Mouse (Mus musculus) kidney, adult 11 months (tissue): ENCODE results near the gene Tas2r121.
"Not testable (repeated sequence)": the region's sequence is repeated elsewhere in the genome, so short reads cannot be mapped to it uniquely, and the experiment has no call there.

Experiments
- DNase-seq: peaks from one replicate; pipeline ENCODE4 v3.0.0; 2022

The Tas2r121 gene

DNA sequence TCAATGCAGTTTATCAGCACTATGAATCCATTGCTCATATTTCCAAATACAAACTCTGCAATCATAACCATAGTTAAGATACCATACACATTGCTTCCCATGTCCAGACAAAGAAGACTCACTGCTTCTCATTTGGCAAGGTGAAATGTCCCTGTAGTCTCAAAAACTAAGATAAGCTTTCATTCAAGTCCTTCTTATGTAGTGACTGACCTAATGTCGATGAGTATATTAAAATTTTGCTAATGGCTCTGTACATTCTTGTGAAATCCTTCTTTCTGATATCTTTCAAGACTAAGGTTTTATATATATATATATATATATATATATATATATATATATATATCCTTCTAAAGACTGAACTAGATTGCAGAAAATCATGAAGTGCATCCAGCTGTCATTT is at the start of gene Tas2r121:
Gene Tas2r121, minus strand, starts transcription at position 101 of the 400 bp plus-strand sequence.
- DNase-seq: no peak

DNA sequence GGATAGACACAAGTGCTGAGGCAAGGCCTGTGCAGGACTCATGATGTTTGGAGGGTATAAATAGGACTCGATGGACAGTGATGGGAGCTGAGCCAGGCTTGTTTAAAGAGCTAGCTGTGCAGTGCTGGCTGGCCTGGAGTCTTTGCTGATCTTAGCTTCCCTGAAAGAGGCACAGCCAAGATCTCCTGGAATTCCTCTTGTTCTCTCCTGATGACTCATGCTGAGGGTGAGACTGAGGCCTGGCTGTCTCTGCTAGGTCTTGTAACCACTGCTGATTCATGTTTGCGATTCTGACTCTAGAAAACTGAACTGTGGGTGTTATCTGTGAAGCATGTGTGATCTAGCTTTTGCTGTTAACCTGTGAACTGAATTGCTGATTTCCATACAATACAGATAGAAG is 49.4 kb upstream of the Tas2r121 start:
- no peak for DNase-seq

DNA sequence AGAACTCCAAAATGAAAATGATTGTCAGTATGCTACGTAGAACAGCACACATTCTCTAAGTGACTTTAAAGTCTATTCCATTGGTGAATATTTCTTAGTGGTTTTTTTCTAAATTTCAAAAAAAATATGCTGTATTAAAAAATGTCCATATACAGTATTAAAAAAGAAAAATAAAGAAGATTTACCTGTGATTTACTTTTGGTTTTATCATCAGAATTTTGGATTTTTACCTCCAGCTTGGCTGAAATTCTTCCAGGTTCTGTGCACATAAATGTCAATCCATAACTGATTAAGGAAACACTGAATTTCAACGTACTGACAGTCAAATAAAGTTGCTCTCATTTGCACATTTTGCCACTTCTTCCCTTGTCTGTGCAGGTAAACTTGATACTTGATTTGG is 37.1 kb upstream of the Tas2r121 start, which contains the start of gene Tas2r115:
Gene Tas2r115, minus strand, starts transcription at position 101 of the 400 bp plus-strand sequence.
- no peak for DNase-seq

DNA sequence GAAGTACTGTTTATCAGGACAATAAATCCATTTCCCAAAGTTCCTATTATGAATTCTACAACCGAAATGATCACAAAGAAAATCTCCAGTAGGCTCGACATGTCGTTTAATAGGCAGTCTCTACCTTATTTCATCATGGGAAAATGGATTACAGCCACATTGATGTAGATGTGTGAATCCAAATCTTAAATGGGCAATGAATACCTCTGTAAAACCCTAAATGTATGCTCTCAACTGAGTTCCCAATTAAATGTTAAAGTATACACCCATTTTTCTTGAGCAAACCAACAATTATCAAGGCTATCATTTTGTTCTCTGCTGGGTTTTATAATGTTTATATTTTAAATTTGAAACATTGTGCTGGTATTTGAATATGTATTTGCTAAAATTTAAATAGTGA is 11.0 kb upstream of the Tas2r121 start, which contains the start of gene Tas2r122:
Gene Tas2r122, minus strand, starts transcription at position 101 of the 400 bp plus-strand sequence.
- no peak for DNase-seq

DNA sequence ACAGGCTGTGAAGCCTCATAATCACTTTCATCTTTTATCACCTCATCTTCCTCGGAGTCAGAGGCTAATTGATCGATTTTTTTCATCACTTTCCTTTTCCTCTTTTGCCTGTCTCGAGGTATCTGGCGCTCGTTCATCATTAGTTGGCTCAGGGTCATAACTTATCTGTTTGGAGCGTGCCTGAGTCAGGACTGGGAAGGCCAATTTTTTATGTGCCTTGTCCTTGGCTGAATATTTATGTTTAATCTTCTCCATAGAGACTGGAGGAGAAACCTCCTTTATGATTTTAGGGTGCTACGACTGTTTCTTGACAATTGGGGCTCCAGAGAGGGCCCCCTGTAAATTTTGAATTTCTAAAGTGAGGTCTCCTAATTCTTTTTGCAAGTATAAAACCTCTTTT is 9.2 kb downstream of the Tas2r121 start:
- not testable (repeated sequence) for DNase-seq

DNA sequence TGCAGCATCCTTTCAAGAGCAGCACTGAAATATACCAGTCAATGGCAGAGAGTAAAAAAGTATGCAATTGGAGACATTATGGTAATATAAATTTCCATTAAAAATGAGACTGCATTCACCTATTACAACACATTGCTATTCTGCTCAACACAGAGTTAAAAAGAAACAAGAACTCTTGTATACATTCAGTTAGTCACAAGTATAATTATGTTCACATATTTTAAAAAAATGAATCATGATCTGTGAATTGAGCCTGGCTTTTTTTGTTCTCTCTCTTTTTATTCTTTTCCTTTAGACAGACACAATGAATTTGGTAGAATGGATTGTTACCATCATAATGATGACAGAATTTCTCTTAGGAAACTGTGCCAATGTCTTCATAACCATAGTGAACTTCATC is 44.2 kb downstream of the Tas2r121 start, which contains the start of gene Tas2r120:
Gene Tas2r120, plus strand, starts transcription at position 301 of the 400 bp plus-strand sequence.
- no peak for DNase-seq

DNA sequence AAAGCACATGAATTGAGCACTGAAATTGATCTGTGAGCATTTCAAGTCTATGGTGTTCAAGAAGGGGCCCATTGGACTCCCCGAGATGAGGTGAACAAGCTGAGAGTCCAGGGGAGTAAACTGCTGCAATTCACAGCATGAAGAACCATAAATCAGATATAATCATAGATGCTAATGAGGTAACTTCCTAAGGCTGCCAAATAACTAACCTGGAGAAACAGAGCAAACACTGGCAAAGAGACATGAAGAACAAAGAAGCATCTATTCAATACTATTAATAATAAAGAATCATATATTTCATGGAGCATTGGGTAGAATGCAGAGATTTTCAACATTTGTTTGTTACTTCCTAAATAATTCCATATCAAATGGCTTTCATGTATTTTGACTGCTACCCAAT is 49.4 kb downstream of the Tas2r121 start, which contains the start of gene A630073D07Rik:
Gene A630073D07Rik, minus strand, starts transcription at position 101 of the 400 bp plus-strand sequence.
- no peak for DNase-seq
